Mouse (Mus musculus) thymus, postnatal 25 days (tissue): ENCODE data around the gene Fgf5.

Experiments
- DNase-seq: peaks from one replicate; pipeline ENCODE4 v3.0.0; 2022

Fgf5 gene

DNA sequence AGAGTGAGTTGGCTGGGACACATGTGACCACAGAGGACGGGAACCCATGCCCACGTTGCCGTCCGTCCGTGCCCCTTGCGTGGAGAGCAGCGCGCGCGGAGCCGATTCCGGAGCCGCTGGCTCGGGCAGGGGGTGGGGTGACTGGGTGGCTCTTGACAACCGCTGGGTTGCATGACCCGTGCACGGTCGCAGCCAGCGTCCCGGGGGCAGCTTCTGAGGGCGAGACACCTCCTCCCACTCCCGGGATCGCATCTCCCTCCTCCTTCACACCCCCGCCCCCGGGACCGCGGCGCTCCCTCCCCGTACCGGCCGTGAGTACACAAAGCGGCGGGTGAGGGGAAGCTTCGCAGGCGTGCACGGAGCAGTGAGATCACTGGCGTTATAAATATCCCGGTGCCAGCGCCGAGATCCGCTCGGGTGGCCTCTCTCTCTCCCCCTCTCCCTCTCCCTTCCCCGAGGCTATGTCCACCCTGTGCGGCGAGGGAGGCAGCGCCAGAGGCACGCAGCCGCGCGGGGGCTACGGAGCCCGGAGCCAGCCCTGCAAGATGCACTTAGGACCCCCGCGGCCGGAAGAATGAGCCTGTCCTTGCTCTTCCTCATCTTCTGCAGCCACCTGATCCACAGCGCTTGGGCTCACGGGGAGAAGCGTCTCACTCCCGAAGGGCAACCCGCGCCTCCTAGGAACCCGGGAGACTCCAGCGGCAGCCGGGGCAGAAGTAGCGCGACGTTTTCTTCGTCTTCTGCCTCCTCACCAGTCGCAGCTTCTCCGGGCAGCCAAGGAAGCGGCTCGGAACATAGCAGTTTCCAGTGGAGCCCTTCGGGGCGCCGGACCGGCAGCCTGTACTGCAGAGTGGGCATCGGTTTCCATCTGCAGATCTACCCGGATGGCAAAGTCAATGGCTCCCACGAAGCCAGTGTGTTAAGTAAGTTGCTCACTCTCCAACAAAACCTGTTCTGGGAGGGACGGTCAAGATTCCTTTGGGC lies at the start of gene Fgf5:
TSS of gene Fgf5 (plus strand) at position 347 of the 984 bp plus-strand sequence.
- DNase-seq: no peak

DNA sequence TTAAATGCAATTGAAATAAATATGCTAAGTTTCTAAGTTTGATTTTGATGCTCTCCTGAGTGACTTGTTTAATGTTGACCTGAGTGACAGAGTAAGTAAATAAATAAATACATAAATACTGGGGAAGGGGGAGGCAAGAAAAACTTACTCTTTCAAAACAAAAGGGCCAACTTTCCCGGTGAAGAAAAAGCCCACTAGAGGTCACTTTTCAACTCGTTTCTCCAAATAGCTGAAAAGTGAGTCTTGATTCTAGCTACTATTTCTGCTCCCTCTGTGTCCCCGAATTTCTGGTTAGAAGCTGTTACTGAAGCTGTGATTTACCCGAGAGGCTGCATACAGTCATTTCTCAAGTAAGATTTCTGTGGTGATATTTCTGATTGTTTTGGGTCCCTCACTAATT lies 41.5 kb upstream of the Fgf5 start:
- no peak for DNase-seq

DNA sequence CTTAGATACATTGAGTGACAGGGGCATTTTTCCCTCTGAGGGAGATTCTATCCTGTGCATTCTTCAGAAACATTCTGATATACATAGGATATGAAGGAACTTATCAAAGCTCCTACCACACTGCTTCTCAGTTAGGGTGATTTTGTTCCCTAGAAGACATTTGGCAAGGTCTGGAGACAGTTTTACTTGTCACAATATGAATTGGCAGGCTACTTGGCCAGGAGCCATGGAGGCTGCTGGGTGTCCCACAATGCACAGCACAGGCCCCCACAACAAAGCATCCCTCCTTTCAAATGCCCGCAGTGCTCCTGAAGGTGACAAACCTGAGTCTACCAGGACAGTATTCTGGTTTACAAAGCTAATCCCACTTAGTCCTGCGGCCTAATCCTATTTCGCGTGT lies 32.0 kb upstream of the Fgf5 start:
- no peak for DNase-seq

DNA sequence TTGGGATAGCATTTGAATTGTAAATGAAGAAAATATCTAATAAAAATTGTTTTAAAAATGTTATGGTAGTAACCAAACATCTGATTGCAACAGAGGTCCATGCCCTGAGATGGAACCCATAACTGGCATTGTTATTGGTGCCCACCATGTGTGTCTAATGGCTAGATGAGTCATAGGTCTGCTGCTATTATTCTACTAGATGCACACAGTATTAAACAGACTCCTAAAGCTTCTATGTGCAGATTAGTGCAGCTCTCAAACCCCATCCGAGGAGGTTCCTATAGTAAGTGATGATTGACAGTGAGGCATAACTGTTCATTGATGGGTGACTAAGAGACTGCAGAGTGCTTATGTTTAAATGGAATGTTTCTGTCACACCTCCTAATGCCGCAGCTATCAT lies 27.3 kb upstream of the Fgf5 start:
- no peak for DNase-seq

DNA sequence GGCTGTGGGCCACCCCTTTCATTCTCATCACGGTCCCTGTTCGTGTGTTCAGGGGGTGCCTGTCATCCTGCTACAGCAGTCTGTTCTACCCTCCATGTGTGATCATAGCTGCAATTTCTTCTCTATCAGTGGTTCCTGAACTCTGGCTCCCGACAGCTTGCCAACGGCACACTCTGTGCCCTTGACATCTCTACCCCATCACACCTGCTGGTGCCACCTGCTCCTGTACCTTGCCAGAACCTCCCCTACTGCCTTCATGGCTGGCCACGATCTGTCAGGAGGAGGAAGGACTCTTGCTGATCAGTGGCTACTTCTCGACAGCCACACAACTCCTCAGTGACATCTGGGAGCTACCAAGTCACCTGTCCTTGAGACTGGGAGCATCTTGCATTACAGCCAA lies 24.5 kb upstream of the Fgf5 start:
- DNase-seq: no peak

DNA sequence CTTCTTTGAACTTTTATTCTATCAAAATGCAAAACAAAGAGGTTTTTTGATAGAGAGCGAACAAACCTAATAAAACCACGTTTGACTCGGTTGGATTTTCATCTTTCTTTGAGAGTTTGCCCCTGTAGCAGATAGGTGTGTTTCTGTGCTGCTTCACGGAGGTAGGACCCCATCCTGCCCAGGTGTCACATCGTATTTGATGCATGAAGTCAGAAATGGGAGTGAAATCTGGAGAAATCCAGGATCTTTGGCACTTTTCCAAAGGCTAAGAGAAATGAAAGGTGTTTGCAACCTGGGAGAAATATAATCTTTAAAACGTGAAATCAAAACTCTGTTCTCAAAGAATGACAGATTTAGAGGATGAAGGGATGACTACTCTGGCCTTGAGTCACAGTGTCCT lies 15.5 kb upstream of the Fgf5 start:
- no peak for DNase-seq

DNA sequence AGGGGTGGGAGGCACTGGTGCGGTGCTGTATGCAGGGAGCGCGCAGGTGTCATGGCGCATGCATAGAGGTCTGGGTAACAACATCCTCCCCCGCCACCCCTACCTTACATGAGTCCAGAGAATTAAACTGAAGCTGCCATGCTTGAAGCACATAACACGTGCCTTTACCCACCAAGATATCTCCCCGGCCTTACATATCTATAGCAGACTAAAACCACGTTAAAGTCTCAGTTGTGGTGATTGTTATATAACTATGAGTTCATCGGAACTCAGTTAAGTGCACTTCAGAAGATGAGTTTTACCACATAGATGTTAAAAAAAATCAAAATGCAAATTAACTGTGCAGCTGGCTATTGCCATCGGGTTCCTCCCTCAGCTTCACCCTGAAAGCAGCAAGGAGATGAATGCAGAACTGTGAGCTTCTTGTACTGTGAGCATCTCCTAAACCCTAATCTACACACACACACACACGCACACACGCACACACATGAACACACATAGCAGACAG lies 12.6 kb upstream of the Fgf5 start:
- no peak for DNase-seq

DNA sequence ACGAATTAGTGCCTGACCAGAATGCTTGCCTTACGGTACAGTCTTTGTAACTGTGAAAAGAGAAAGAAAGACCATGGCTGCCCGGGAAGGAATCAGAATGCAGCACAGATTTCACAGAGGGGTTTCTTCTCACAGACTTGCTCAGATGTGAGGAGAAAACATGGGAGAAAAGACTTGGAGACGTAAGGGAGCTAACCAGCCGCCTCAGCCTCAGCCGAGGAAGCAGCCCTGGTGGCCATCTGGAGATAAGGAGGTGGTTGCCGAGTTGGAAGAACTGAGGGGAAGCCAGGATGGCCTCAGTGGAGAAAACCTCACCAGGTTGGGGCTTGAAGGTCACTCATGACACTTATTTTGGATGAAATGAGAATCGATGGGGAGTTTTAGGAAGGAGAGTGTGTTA lies 8.7 kb upstream of the Fgf5 start:
- no peak for DNase-seq

DNA sequence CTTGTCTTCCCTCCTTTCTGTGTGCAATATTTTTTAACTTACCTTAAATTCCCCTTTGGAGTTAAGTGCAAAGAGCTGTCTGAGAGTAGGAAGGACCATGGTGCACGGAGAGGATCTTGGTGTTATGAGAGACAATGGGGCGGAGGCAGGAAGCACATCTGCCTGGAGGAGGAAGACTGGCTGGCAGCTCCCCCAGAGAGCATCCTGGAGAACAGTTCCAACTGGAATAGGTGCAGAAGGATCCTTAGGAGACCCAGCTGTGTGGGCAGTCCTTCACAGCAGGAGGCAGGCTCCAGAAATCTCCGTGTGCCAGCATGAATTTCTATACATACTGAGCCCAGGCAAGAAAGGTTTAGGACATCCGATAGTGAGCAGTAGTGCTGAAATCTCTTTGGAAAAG lies 8.0 kb upstream of the Fgf5 start:
- no peak for DNase-seq

DNA sequence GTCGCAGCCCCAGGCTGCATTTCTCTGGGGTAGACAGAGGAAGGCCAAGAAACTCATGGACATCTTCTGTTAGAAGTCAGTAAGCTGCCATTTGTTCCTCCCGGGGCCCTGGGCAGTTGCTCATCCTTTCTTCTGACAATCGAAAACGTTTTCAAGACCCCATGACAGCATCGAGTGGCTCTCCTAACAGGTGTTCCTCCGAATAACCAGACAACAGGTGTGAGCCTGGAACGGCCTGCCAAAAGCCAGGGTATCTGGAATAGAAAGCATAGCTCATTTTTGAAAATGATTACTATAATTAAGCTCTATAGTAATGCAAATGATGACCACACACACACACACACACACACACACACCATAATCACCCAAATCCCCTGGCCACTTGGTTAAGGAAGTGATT lies 7.2 kb upstream of the Fgf5 start:
- DNase-seq: no peak

DNA sequence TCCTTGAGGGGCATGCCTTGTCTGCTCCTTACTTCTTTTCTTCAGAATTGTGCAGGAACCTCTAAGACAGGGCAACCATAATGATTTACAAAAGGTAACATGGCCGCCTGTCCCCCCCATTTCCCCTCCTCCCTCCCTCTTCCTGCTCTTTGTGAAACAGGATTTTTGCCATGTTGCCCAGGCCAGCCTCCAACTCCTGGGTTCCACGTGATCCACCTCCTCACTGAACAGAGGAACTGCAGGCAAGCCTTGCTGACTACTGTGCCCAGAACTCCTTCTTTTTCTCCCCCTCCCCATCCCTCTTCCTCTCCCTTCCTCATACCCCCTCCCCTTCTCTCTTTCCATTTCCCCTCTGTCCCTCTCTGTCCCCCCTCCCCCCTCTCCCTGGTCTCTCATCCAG lies 6.5 kb upstream of the Fgf5 start:
- no peak for DNase-seq

DNA sequence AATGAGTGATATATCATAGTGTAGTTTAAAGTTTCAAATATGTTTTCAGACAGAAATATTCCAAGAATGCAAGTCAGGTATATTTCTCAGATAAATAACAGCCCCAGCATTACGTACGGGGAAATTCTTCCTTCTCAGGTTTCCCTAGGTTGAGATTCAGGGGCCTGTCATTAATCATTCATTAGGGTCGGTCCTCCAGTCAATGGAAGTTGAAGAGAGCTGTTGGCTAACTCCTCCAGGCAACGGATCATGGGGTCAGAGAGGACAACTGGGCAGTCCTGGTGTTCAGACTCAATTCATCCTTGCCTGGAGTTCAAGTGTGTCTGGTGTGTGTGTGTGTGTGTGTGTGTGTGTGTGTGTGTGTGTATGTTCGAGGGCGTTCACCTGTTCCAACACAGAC lies 837 bp upstream of the Fgf5 start:
- no peak for DNase-seq

DNA sequence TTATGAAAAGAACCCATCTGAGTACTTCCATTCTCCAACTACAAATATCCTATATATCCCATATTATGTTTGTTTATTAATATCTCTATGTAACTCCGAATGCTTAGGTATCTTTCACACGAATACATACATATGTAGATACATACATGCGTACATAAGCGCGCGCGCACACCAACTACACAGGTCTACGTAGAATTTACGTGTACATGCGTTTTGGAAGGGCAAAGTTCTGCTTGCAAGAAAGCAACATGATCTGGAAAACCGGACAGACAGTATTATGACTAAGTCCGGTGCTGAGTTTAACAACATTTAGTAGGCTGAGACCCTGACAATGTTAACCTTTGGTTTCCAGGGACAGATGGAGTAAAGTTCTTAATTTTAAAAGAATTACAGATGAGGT lies 1.2 kb downstream of the Fgf5 start:
- DNase-seq: no peak

DNA sequence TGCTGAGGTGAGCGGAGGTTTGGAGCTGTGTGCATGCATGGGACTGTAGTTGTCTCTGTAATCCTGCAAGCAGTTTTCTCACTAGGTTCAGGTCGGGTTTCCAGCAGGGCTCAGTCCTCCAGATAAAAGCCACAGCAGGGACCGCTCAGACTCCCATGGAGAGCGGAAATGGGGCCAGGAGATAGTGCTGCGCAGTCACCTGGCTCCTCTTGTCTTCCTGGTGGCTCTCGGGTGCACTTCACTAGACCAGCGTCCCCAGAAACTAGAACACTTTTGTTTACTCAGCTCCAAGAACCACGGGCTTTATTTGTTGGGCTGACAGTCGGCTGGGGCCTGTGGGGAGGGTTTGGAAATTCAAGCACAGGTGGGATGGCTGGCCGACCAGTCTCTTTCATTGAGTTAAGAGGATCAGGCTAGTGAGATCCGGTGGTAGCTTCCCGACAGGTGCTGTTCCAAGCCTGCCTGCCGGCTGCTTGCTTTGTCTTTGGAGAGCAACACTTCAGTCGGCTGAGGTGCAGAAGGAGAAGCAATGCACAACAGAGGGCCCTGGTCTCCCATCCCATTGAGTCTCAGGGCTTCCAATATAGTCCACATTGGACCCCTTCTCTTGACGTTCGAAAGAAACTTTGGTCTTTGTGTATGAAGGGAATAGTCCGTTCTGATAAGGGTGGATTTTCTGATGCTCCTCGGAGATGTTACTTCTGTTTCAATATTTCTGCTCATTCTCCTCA lies 1.9 kb downstream of the Fgf5 start:
- DNase-seq: no peak

DNA sequence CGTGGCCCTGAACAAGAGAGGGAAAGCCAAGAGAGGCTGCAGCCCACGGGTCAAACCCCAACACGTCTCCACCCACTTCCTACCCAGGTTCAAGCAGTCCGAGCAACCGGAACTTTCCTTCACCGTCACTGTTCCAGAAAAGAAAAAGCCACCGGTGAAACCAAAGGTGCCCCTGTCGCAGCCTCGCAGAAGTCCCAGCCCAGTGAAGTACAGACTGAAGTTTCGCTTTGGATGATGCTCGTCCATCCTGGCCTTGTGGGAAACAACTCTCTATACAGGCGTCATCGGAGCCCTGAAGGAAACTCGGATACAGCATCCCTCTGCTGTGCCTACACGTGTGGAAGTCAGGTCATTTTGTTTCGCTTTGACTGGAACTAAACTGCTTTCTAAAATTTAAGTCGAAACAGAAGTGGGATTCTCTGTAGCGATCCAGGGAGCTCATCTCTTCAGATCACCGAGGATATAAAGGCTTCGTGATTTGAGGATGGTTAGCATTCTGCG lies 21.4 kb downstream of the Fgf5 start:
- no peak for DNase-seq

DNA sequence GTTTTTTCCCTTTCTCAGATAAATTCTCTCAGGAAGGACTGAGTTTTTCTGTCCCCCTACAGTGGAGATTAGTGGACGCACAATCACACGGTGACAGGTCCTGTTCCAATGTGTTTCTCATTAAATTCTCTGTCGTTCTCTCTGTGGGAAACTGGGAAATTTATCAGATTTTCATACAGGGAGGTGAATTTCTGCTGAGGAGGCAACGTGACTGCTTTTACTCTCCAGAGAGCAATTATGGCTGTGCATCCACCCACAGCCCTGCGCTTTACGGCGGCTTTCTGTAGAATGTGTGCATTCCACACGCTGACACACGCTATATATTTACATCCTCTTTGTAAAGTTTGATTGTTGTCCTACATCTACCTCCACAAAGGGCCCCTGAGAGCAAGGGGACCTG lies 28.0 kb downstream of the Fgf5 start:
- no peak for DNase-seq

DNA sequence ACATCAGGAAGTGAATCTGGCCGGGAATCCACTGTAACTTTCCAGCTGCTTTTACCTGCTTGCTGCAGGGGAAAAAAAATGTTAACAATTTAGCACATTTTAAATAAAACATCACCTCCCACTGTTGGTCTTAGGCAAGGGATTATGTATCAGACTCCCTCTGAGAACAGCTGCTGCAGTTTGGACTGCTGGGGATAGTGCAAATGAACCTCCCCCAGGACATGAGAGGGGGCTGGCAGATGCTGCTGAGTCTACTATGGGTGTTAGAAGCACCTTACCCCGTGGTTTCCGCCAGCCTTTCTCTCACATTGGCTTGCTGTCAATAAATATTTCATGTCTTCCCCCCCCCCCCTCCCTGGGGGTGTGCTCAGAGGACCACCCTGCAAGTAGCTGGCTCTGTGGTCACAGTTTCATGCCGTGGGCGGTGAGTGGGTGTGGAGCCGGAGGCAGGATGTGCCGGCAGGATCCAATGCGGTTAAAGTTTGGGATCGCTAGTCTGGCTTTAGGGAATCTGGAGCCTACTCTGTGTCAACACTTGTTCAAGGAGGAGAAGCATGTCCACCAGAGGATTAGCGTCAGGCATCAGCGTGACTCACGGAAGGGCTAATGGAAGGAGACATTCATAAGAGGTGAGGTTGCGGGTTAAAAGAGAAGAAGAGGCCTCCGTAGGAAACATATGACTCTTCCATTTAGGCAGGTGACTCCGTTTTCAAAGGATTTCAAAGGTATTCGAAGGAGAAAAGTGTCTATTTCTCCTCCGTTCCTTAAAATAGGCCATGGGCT lies 29.9 kb downstream of the Fgf5 start:
- no peak for DNase-seq

DNA sequence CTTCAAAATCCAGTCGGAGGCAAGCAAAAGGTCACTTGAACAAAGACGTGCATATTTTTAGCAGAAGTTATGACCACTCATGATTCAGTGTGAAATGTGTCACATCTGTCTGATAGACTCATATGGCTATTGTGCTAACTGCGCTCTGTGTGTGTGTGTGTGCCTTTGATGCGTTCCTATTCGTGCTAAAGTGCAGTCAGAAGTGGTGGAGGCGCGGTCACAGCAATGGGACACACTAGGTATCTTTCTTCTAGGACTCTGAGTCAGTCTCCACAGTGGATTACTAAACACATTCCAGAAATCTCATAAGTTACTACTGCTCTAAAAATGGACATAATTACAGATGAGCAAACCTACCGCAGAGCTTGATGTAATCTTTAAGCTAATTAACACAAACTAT lies 36.7 kb downstream of the Fgf5 start:
- no peak for DNase-seq

DNA sequence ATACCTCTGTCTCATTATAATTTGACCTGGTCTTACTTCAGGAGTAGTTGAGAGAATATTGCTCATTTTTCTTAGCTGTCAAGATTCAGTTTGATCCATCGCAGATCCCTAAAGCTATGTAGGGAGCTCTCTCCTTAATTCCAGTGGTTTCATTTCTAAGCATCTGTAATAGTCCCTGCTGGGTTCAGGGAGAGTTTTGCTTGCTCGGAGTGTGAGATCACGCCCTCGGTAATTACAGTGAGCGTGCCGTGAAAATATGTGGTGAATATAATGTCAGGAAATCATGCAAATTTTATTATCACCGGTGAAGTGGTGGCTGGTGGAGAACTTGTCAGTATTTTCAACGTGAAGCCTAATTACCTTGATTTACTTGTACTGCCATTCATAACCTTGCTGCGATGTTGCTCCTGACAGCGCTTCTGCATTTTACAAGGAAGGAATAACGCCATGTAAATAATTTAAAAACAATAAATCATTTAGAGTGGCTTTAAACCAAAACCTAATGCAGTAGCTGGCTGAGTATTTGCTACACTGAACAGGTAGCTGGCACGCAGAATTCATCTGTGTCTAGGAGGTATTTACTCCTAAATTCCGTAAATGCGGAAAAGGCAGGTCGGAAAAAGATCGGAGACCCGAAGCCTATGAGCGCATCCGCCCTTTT lies 38.5 kb downstream of the Fgf5 start:
- no peak for DNase-seq

DNA sequence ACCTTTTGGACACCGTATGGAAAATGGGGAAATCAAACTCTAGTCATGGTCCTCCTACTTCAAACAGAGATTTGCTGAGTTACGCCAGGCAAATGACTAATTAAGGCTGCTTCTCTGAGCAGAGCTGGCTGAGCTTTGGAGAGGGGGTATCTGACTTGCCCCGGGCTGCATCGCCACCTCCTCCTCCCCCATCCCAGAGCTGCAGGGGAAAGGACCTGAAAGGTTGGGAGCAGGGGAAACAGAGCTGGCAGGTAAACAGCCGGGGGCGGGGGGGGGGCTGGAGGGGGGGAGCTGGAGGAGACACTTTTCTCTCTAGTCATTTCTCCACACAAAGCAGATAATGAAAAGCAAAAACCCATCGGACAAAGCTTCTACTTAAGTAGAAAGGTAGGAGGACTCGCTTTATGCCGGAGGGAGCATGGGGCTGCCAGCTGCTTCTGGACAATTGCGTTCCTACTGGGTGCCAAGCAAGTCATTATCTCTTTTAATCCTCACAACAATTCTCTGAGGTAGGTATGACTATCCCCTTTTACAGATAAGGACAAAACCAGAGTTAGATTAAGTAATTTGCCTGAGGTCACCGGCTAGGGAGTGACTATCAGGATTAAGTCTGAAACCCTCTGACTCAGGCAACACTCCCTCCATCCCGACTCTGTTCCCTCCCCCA lies 39.2 kb downstream of the Fgf5 start:
- DNase-seq: no peak

DNA sequence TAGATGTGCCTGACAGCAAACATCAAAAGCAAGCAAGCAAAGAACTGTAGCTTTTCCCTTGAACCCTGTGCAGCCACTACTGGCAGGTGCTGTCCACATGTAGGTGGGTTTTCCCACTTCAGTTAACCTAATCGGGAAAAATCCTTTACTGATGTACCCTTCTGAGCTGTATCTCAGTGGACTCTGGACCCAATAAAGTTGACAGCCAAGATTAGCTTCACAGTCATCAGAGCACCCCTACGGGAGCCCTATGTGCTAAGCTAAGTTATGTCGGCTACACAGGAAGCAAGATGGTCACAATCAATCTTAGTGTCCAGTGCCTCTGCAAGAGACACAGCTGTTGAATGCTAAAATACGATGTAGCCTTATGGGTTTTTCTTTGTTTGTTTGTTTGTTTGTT lies 46.1 kb downstream of the Fgf5 start:
- no peak for DNase-seq

DNA sequence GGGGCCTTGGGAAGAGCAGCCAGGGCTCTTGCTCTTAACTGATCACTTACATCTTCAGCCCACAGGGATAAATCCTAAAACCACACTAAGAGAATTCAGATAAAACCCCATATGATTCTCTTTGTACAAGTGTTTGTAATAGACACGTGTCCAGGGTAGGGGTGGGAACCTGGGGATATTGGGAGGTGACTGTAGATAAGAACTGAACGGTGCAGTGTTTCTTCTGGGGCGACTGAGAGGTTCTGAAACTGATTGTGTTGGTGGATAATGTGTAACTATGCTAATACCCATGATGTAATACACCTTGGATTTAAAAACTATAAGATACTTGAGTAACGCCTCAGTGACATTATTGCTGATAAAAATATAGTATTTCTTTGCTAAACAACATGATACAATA lies 51.7 kb downstream of the Fgf5 start:
- DNase-seq: no peak
